Mouse (Mus musculus): ENCODE results near the gene Itpka. TPM values are rescaled to one million over a fixed set of nuclear protein-coding genes. Genes with fewer than 3 reads are reported as not detected.

Gene Itpka
- 0.14 TPM for polyA plus RNA-seq (2012; fragmentation: generic; extraction: Trizol)

GRCm38 (mm10) chr2:119741581-119742411, at the start of gene Itpka:
Gene Itpka, plus strand, starts transcription at chr2:119742337.
- H3ac ChIP-seq (ENCODE audit: control insufficient read depth, insufficient read length): peak within 1 kb of the TSS; percentile 1
- H3K79me2 ChIP-seq (ENCODE audit: control insufficient read depth, insufficient read depth): no peaks in the 10 kb centered on the region
- H3K4me2 ChIP-seq (ENCODE audit: low read depth): peak within 1 kb of the TSS; percentile 92
- TF ChIP-seq MYOG (IDR thresholded peaks at IDR 0.05; ENCODE audit: control insufficient read depth in 1 of 3, insufficient read depth in 1 of 3, insufficient read length in 2 of 3, low read depth in 2 of 3): no peak
- TF ChIP-seq POLR2A (IDR thresholded peaks at IDR 0.05; ENCODE audit: insufficient read length, low read depth): peak; percentile 23
- H3K27me3 ChIP-seq (ENCODE audit: control insufficient read depth, insufficient read depth, insufficient read length): peaks cover 6% of the 10 kb centered on the region
- H3K36me3 ChIP-seq (ENCODE audit: control insufficient read depth, insufficient read depth): no peaks in the 10 kb centered on the region
- peak within 1 kb of the TSS; percentile 25 for H3K4me3 ChIP-seq

GRCm38 (mm10) chr2:119694826-119695225, 47.3 kb upstream of the Itpka start:
- H3K36me3 ChIP-seq (ENCODE audit: control insufficient read depth, insufficient read depth): peaks cover 12% of the 10 kb centered on the region
- peaks cover 18% of the 10 kb centered on the region for H3K79me2 ChIP-seq (ENCODE audit: control insufficient read depth, insufficient read depth)
- no peaks in the 10 kb centered on the region for H3K27me3 ChIP-seq (ENCODE audit: control insufficient read depth, insufficient read depth, insufficient read length)
- H3K4me3 ChIP-seq: no peak overlapping the region
- no peak overlapping the region for H3ac ChIP-seq (ENCODE audit: control insufficient read depth, insufficient read length)
- TF ChIP-seq REST (IDR thresholded peaks at IDR 0.05; ENCODE audit: insufficient read depth, insufficient read length): no peak
- TF ChIP-seq POLR2AphosphoS2 (IDR thresholded peaks at IDR 0.05; ENCODE audit: insufficient read length, low read depth): no peak
- no peak for TF ChIP-seq TCF3 (IDR thresholded peaks at IDR 0.05; ENCODE audit: insufficient read length, low read depth)
- no peak for TF ChIP-seq MYOG (IDR thresholded peaks at IDR 0.05; ENCODE audit: control insufficient read depth in 1 of 3, insufficient read depth in 1 of 3, insufficient read length in 2 of 3, low read depth in 2 of 3)
- TF ChIP-seq CEBPB (IDR thresholded peaks at IDR 0.05; ENCODE audit: insufficient read depth, poor library complexity, severe bottlenecking): no peak
- no peak for TF ChIP-seq MYOD1 (IDR thresholded peaks at IDR 0.05; ENCODE audit: control insufficient read depth in 1 of 3, insufficient read length in 2 of 3, low read depth in 2 of 3)
- no peak for TF ChIP-seq USF1 (IDR thresholded peaks at IDR 0.05; ENCODE audit: low read depth)
- H3K4me2 ChIP-seq (ENCODE audit: low read depth): no peak overlapping the region

- Histone ChIP-seq H3K4me3 (no peak overlapping the region), H3K27me3 (ENCODE audit: control insufficient read depth, insufficient read depth, insufficient read length) (no peaks in the 10 kb centered on the region), H3K4me2 (ENCODE audit: low read depth) (no peak overlapping the region), H3K79me2 (ENCODE audit: control insufficient read depth, insufficient read depth) (peaks cover 14% of the 10 kb centered on the region), H3K36me3 (ENCODE audit: control insufficient read depth, insufficient read depth) (peaks cover 12% of the 10 kb centered on the region), H3ac (ENCODE audit: control insufficient read depth, insufficient read length) (no peak overlapping the region)
- no peak for TF ChIP-seq MYOD1 (IDR thresholded peaks at IDR 0.05; ENCODE audit: control insufficient read depth in 1 of 3, insufficient read length in 2 of 3, low read depth in 2 of 3)
- no peak for TF ChIP-seq POLR2A (IDR thresholded peaks at IDR 0.05; ENCODE audit: insufficient read length, low read depth)
- TF ChIP-seq POLR2AphosphoS2 (IDR thresholded peaks at IDR 0.05; ENCODE audit: insufficient read length, low read depth): no peak
- TF ChIP-seq USF1 (IDR thresholded peaks at IDR 0.05; ENCODE audit: low read depth): no peak
- TF ChIP-seq CEBPB (IDR thresholded peaks at IDR 0.05; ENCODE audit: insufficient read depth, poor library complexity, severe bottlenecking): no peak
- TF ChIP-seq REST (IDR thresholded peaks at IDR 0.05; ENCODE audit: insufficient read depth, insufficient read length): no peak
- TF ChIP-seq MAX (IDR thresholded peaks at IDR 0.05; ENCODE audit: low read depth): no peak
- no peak for TF ChIP-seq MYOG (IDR thresholded peaks at IDR 0.05; ENCODE audit: control insufficient read depth in 1 of 3, insufficient read depth in 1 of 3, insufficient read length in 2 of 3, low read depth in 2 of 3)
- no peak for TF ChIP-seq TCF3 (IDR thresholded peaks at IDR 0.05; ENCODE audit: insufficient read length, low read depth)
- TF ChIP-seq SRF (IDR thresholded peaks at IDR 0.05; ENCODE audit: control insufficient read depth, insufficient read length, low read depth): no peak
- TF ChIP-seq E2F4 (IDR thresholded peaks at IDR 0.05; ENCODE audit: insufficient read depth): no peak
- TF ChIP-seq TCF12 (IDR thresholded peaks at IDR 0.05; ENCODE audit: insufficient read depth, poor library complexity, severe bottlenecking): no peak
These were observed 46.0 kb upstream of the Itpka start for GRCm38 (mm10) chr2:119696111-119696510.

- H3K4me2 ChIP-seq (ENCODE audit: low read depth): no peak overlapping the region
- TF ChIP-seq POLR2AphosphoS2 (IDR thresholded peaks at IDR 0.05; ENCODE audit: insufficient read length, low read depth) (no peak), MYOG (IDR thresholded peaks at IDR 0.05; ENCODE audit: control insufficient read depth in 1 of 3, insufficient read depth in 1 of 3, insufficient read length in 2 of 3, low read depth in 2 of 3) (no peak), TCF3 (IDR thresholded peaks at IDR 0.05; ENCODE audit: insufficient read length, low read depth) (no peak), CEBPB (IDR thresholded peaks at IDR 0.05; ENCODE audit: insufficient read depth, poor library complexity, severe bottlenecking) (no peak), MAX (IDR thresholded peaks at IDR 0.05; ENCODE audit: low read depth) (no peak), SRF (IDR thresholded peaks at IDR 0.05; ENCODE audit: control insufficient read depth, insufficient read length, low read depth) (no peak), USF1 (IDR thresholded peaks at IDR 0.05; ENCODE audit: low read depth) (no peak), REST (IDR thresholded peaks at IDR 0.05; ENCODE audit: insufficient read depth, insufficient read length) (no peak), E2F4 (IDR thresholded peaks at IDR 0.05; ENCODE audit: insufficient read depth) (no peak), TCF12 (IDR thresholded peaks at IDR 0.05; ENCODE audit: insufficient read depth, poor library complexity, severe bottlenecking) (no peak), MYOD1 (IDR thresholded peaks at IDR 0.05; ENCODE audit: control insufficient read depth in 1 of 3, insufficient read length in 2 of 3, low read depth in 2 of 3) (no peak), POLR2A (IDR thresholded peaks at IDR 0.05; ENCODE audit: insufficient read length, low read depth) (no peak)
- H3ac ChIP-seq (ENCODE audit: control insufficient read depth, insufficient read length): no peak overlapping the region
- H3K4me3 ChIP-seq: no peak overlapping the region
- no peaks in the 10 kb centered on the region for H3K27me3 ChIP-seq (ENCODE audit: control insufficient read depth, insufficient read depth, insufficient read length)
- H3K36me3 ChIP-seq (ENCODE audit: control insufficient read depth, insufficient read depth): peaks cover 8% of the 10 kb centered on the region
- H3K79me2 ChIP-seq (ENCODE audit: control insufficient read depth, insufficient read depth): peaks cover 14% of the 10 kb centered on the region
These were observed 43.7 kb upstream of the Itpka start for GRCm38 (mm10) chr2:119698472-119698871.

- Histone ChIP-seq H3K79me2 (ENCODE audit: control insufficient read depth, insufficient read depth) (peaks cover 5% of the 10 kb centered on the region), H3K4me2 (ENCODE audit: low read depth) (no peak overlapping the region), H3K36me3 (ENCODE audit: control insufficient read depth, insufficient read depth) (no peaks in the 10 kb centered on the region), H3ac (ENCODE audit: control insufficient read depth, insufficient read length) (no peak overlapping the region), H3K27me3 (ENCODE audit: control insufficient read depth, insufficient read depth, insufficient read length) (no peaks in the 10 kb centered on the region), H3K4me3 (no peak overlapping the region)
- TF ChIP-seq POLR2A (IDR thresholded peaks at IDR 0.05; ENCODE audit: insufficient read length, low read depth): no peak
These were observed 42.2 kb upstream of the Itpka start for GRCm38 (mm10) chr2:119699962-119700361.
